Mouse (Mus musculus): ENCODE measurements around the gene Rapgef4.

GRCm38 (mm10) chr2:72201506-72201905, 220.5 kb downstream of the Rapgef4 start:
- TF ChIP-seq CTCF (IDR thresholded peaks at IDR 0.05) (no peak), EP300 (IDR thresholded peaks at IDR 0.05) (no peak; the same call in 1 of the 2 replicates)

Measured in lung, postnatal 0 days (tissue).